Mouse (Mus musculus): ENCODE measurements around the gene Ttc27.

Ttc27 gene

GRCm38 (mm10) chr17:74879768-74880167 lies 162.2 kb downstream of the Ttc27 start:
- no peak for DNase-seq (ENCODE audit: low read depth)

- peak; percentile 28 for DNase-seq (ENCODE audit: low read depth)
Measured at GRCm38 (mm10) chr17:74887039-74887438, 169.5 kb downstream of the Ttc27 start.

GRCm38 (mm10) chr17:74888836-74889534 lies 171.5 kb downstream of the Ttc27 start:
- DNase-seq (ENCODE audit: low read depth) = no peak

- no peak for DNase-seq (ENCODE audit: low read depth)
Measured at GRCm38 (mm10) chr17:74889535-74890117, 172.1 kb downstream of the Ttc27 start.

- DNase-seq (ENCODE audit: low read depth) = no peak
Measured at GRCm38 (mm10) chr17:74902453-74902852, 184.9 kb downstream of the Ttc27 start.

GRCm38 (mm10) chr17:74903411-74904331 lies 186.1 kb downstream of the Ttc27 start:
- peak; percentile 64 for DNase-seq (ENCODE audit: low read depth)

GRCm38 (mm10) chr17:74904332-74904687 lies 186.8 kb downstream of the Ttc27 start:
- no peak for DNase-seq (ENCODE audit: low read depth)

GRCm38 (mm10) chr17:74904956-74905355 lies 187.4 kb downstream of the Ttc27 start:
- no peak for DNase-seq (ENCODE audit: low read depth)

- DNase-seq (ENCODE audit: low read depth) = no peak
Measured at GRCm38 (mm10) chr17:74912995-74913394, 195.5 kb downstream of the Ttc27 start.
